Mouse (Mus musculus) thymus, postnatal 10 days (tissue): ENCODE measurements around the gene Aaas.

ENCODE experiments used
- DNase-seq, 2 experiments: peaks; one replicate each; pipeline ENCODE4 v3.0.0; 2021; ENCODE audit warnings: low spot score in 2 of 2

Gene Aaas

DNA sequence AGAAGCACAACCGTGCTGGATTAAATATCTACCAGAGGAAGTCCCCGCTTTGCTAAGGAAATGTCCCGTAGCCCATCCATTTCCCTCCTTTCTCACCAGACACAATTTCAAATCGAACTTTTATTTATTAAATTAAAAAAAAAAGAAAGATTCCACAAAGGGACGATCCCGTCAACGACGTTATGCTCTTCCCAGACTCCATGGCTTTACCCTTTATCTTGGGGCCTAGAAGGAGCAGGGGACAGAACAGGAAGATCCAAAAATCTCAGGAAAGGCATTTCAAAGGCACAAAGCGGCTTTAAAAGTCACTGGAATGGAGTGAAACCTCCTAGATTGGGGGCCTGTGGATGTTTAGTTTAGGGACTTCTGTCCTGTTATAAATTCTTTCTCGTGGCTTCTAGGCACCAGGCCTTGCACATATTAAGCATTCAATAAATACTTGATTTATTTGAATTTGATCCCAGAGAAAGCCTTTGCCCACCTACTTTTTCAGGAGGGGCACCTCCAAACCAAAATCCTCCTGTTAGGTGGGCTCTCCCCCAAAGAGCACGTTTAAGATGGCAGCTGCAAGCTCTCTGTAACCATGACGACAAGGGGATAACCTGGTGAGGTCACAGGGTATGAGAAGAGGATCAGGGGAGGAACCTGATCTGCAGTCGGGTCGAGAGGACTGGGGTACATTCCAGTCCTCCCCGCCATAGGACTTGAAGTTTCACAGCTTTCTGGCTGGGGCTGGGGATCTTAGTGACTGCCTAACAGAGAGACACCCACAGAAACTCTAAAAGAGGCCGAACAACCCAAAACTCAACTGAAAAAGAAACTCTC lies 6.1 kb upstream of the Aaas start:
- DNase-seq: no peak

DNA sequence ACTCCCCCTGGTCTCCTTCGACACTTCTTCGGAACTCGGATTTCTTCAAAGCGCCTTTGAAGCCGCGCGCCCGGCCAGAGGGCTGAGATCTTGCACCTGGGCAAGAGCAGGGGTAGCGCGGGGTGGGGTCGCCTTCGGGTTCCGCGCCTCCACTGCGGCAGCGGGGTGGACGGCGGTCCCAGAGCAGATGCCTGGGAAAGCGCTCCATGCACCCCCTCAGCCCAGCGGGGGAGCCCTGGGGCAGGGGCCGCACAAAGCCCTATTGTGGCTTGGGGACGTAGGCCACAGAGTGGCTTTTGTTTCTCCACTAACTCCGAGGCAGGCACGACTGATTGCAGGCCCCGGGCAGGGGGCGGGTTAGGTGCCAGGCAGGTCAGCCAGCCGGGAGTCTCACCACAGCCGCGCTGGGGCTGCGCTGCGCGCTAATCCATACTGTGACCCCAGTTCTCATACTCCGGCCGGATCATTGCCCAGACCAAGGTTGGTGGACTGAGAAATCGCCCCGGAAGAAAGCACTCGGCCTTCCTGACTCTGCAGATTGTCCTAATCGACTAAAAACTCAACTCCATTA lies 5.4 kb upstream of the Aaas start:
- DNase-seq: no peak

DNA sequence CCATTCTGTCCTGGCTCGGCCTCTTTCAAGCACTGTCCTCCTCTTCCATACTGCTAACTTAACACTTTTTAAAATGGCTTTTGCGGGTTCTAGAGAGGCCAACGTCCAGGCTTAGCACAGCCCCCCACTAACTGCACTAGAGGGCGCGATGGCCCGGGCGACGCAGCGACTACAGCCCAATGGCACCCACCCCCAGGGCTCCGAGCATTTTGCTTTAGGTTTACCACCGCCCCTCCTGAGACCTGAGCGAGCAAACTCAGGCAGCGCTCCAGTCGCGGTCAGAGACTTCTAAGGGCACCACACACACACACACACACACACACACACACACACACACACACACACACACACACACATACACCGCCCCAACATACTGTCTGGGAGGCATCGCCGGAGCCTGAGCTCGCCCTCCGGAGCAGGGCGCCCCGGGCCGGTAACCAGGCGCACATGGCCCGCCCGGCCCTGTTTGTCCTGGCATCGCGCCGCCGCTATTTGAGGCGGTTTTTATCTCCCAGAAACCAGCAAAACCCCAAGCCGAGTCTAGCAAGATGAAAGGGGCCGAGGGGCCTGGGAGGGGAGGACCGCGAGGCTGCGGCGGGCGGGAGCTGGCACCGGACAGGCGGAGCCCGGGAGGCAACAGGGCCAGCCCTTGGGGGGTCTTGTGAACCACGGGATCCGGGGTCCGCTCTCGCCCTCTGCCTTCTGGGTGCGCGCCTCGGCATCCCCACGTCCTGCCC lies 4.7 kb upstream of the Aaas start:
- peak in 1 of 2 experiments; percentile 15 for DNase-seq

DNA sequence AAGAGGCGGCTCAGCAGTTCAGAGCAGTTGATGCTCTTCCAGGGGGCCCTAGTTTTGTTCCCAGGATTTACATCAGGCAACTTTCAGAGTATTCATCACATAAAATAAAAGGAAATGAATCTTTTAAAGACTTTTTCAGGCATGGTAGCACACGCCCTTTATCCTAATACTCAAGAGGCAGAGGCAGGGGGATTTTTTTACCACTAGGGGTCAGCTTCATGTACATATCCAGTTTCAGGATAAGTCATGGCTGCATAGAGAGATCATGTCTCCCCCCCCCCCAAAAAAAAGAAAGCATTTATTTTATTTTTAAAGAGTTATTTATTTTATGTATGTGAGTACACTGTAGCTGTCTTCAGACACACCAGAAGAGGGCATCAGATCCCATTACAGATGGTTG lies 3.4 kb upstream of the Aaas start:
- no peak for DNase-seq

DNA sequence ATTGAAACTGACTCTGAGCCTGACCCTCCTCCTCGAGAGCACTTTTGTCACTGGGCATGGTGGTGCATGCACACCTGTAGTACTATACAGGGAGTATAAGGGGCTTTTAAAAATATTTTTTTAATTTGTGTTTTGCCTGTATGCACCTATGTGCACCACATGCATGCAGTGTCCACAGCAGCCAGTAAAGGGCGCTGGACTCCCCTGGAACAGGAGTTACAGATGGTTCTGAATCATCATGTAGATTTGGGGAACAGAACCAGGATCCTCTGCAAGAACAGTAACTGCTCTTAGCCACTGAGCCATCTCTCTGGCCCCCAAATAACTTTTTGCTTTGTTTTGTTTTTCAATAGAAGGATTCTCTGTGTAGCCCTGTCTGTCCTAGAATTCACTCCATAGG lies 1.6 kb upstream of the Aaas start:
- no peak for DNase-seq

DNA sequence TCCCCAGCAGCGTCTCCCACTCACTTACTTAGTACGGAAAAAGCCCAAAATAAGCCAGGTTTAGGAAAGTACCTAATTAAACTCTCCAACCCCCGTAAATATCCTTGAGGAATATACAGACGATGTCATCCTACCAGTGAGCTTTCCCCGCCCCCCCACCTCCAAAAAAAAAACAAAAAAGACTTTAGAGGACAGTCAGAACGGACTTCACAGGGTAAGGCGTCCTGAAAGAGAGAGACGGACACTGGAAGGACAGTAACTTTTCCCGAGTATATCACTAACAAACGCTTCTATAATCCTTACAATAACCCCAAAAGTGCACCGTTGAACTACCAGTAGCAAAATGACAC lies 346 bp upstream of the Aaas start:
- no peak for DNase-seq

DNA sequence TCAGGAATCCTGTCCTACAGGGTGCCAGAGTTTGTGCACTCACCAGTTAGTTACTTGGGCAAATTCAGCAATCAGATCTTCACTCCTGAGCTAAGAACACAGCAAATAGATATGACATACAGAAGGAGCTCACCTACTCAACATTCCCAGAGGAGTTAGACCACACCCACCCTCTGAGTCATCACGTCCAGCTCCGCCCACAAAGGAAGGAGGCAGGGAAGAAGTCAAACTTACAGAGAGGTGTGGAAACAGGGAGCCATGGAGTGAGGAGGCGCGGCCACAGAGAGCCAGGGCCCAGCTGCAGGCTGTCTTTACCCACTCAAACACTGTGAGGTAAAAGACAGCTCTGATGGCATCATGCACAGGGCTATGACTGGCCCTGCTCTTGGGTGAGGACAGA lies 4.1 kb downstream of the Aaas start:
- DNase-seq: no peak

DNA sequence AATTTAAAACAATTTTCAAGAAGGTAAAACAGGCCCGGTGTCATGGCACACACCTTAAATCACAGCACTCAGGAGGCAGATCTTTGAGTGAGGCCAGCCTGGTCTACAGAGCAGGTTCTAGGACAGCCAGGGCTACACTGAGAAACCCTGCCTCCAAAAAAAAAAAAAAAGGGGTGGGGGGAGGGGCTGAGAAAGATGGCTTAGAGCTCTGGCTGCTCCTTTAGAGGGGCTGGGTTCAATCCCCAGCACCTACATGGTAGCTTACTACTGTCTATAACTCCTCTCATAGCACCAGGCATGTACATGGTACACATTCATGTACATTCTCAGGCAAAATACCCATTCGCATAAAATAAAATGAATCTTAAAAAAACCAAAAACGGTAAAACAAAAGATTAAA lies 6.1 kb downstream of the Aaas start:
- DNase-seq: no peak

DNA sequence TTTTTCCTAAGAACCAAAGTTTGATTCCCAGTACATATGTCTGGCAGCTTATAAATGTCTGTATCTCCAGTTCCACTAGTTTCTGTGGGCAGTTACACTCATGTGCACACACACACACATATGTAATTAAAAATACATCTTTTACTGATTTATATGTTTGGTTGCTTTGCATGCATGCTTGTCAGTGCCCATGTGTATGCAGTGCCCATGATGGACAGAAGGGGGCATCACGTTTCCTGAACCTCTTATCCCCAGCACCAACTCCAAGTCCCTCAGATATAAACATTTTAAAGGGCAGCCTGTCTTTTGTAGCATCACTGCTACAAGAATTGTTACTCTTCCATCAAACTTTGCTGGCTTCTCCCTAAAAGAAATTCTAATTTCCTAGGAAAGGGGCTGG lies 9.0 kb downstream of the Aaas start:
- DNase-seq: peak in 1 of 2 experiments; percentile 50

DNA sequence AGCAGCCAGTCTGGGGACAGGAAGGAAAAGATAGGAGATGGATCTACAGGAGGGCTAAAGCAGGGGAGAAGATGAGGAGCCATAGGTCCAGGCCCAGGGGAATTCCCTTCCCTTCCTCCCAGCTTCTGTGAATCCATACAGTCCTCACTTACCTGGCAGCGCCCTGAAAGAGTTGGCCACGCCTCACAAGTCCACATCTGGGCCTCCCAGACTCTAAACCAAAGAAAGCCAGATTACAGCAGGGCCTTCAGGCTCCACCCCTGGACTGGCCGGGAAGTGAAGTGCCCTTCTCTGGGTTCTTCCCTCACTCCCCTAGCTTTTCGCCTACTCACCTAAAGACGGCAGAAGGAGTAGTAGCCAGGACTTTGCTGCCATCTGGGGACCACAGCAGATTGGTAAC lies 11.0 kb downstream of the Aaas start:
- DNase-seq: no peak

DNA sequence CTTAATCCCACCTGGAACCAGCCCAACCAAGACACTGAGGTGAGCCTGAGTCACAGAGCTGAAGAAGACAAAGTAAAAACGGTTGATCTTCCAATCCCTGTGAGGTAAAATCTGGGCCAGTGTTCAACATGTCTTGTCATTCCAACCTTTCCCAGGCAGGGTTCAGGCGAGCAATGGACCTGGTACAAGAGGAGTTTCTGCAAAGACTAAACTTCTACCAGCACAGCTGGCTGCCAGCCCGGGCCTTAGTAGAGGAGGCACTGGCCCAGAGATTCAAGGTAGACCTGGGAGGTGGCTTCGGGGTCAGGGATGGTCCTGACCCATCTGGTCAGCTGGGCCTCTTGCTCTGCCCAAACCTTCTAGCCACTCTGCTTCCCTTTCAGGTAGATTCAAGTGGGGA lies 13.6 kb downstream of the Aaas start:
- no peak for DNase-seq

DNA sequence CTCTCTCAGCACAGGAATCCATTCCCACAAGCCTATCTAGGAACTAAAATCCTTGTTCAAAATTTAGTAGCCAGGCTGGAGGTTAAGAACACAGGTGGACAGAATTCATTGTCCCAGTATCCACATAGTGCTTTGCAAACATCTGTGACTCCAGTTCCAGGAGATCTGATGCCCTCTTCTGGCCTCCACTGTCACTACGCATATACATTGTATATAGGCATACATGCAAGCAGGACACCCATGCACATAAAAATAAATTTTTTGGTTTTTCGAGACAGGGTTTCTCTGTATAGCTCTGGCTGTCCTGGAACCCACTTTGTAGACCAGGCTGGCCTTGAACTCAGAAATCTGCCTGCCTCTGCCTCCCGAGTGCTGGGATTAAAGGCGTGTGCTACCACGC lies 14.6 kb downstream of the Aaas start:
- DNase-seq: peak in 1 of 2 experiments; percentile 39

DNA sequence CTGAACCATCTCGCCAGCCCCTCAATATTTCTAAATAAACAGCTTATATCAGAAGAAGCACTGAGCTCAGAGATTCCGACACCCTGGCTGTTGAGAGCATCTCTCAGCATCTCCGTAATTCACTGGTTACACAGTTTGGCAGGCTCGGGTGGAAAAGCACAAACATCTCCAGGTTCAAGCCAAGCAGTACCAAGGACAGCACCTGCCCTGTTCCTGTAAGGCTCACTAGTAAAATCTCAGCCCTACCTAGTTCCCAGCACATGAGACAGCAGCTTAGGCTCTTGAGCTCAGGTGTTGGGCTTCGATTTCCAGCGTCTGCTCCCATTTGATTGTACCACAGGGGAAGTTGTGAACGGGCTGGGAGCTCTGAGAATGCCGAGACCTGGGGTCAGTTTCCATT lies 15.3 kb downstream of the Aaas start:
- DNase-seq: no peak

DNA sequence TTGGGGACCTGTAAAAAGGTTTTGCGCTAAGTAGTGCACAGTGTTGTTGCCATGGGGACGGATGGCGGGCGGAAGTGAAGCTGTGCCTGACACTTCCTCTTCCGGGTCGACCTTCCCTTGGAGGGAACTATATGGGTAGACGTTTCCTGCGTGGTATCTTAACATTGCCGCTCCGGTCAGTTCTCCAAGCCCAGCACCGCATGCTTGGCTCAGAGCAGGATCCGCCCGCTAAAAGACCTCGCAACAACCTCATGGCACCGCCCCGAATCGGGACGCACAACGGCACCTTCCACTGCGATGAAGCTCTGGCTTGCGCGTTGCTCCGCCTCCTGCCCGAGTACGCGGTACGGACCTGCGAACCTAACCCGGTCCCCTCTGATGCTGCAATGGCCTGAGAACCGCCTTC lies 19.0 kb downstream of the Aaas start, which contains the start of gene Myg1:
Gene Myg1 (plus strand): TSS at position 100 of the 406 bp plus-strand sequence.
- DNase-seq: peak; percentile 75 to 82

DNA sequence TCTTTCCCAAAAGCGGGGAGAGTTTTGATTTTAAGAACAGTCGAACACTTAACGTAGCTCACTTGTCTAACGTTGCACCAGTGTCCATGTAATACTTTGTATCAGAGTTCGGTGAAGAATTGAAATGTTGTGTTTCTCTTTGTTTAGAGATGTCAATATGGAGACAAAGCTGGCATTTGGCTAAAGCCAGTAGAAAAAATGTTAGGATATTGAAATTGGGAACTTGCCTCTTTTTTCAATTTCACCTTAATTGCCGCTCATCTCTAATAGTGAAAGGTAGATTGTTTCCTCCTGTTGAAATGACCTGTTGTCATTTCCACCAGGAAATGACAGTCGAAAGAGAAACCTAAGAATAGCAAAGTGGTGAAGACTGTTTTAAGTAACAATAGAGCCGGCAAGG lies 23.7 kb downstream of the Aaas start:
- no peak for DNase-seq

DNA sequence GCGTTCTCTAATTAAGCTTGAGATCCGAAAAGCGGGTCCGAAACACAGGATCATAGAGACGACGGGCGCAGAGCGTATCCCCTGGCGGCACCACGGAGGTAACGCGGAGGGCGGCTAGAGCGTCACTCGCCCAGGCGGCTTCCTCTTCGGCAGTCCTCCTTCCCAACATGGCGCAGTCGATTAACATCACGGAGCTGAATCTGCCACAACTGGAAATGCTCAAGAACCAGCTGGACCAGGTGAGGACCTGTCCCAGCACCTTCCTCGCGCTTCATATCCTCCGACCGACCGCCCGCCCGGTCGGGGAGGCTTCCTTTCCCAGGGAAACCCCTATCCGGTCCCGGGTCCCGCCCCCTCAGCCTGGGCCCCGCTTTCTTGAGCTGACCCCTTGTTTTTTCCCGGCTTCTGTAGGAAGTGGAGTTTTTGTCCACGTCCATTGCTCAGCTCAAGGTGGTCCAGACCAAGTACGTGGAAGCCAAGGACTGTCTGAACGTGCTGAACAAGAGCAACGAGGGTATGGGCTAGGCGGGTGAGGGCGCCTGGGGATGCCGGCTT lies 24.5 kb downstream of the Aaas start, which contains the start of gene Pfdn5:
Gene Pfdn5 (plus strand): TSS at position 95 of the 555 bp plus-strand sequence.
- peak; percentile 57 to 80 for DNase-seq

DNA sequence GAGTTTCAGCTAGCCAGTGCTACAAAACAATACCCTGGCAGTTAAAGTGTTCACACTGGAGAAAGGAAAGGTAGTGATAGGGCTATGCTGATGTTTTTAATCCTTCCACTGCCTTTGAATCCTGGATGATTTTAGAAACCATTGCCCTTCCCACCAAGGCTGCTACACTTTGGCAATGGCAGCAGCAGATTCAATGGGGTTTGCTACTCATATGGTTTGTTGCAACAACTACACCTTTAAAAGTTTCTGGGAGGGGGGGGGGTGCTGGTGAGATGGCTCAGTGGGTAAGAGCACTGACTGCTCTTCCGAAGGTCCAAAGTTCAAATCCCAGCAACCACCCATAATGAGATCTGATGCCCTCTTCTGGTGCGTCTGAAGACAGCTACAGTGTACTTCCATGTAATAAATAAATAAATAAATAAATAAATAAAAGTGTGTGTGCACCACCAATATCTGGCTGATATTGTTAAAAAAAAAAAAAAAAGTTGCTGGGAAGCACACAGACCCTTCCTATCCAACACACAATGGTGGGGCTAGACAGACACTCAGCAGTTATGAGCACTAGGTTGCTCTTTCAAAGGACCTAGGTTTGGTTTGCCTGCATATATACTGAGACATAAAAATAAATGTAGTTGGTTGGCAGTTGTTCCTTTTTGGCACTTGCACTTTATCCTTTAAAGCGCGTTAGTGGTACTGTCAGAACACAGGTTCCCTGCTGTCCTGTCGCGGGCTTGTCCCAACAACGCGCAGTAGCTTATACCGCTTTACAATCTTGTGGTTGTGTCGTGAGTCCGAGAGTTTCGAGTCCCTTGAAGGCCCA lies 25.7 kb downstream of the Aaas start:
- DNase-seq: no peak

DNA sequence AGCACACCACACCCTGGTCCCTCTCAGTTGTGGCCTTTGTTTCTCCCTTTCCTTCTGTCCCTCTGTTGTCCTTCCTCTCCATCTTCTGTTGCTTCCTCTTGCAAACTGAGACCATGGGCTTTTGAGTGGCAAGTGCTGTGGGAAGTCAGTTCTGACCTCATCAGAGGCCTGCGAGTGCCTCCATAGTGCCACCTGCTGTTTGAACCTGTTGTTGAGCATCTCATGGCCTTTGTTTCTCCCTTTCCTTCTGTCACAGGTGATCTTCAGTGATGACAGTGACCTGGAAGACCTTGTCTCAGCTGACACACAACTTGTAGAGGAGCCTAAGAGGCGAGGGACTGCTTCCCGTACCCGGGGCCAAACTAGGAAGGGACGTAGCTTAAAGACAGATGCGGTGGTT lies 34.3 kb downstream of the Aaas start:
- peak; percentile 16 to 67 for DNase-seq

DNA sequence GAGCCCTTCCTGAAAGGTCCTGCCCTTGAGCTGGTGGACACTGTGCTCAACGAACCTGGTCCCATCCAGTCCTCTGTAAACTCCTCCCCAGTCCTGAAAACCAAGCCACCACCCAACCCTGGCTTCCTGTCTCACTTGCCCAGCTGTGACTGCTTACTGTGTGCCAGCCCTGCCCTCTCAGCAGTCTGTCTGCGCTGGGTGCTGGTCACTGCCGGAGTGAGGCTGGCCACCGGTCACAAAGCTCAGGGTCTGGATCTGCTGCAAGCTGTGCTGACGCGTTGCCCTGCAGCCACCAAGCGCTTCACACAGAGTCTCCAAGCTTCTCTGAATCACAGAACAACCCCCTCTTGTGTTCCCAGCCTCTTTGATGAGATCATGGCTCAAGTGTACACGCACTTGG lies 35.3 kb downstream of the Aaas start:
- DNase-seq: no peak

DNA sequence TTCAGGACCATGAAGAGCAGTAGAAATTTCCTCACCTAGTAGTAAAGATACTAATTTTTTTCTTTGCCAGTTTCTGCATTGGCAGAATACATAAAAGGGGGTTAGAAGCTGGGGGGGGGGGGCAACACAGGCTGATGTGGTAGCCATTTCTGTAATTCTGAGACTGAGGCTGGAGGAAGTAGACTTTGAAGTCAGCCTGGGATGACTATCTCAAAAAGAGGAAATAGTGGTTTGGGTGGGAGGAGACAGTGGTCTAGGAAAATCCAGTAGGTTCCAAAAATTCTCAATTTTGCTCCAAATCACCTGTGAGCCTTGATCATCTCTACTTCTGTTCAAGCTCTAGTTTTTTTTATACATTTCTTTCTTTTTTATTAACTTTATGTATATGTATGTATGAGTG lies 39.1 kb downstream of the Aaas start:
- no peak for DNase-seq

DNA sequence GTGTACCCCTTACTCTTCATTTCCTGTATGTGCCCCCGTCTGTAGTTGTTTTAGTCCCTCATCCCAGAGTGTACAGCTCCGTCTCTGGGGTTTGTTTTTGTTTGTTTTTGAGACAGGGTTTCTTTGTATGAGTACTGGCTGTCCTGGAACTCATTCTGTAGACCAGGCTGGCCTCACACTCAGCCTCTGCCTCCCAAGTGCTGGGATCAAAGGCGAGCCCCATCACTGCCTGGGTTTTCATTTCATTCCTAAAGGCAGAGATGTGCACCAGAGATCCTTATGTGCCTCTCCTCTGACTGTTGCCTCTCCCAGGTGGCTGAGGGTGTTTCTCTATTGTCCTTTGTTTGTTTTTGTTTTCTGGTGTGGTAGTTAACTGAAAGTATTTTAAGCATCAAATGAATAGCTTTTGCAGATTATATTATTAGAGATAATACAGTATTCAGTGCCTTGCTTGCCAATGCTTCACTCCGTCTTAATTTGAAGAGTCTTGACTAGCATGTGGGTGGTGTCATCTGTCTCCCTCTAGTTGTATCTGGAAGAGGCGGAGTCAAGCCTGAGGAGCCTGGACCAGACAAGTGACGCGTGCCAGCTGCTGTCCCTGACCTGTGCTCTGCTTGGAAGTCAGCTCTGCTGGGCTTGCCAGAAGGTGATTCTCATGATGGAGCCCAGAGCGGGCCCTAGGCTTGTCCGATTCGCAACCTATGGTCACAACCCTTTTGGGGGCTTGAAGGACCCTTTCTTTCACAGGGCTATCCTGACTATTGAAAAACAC lies 40.3 kb downstream of the Aaas start:
- no peak for DNase-seq
